Mouse (Mus musculus) thymus, postnatal 0 days (tissue): ENCODE measurements around the gene Tpk1. TPM values are rescaled to one million over a fixed set of nuclear protein-coding genes. Genes with fewer than 3 reads are reported as not detected.
"Not testable (repeated sequence)": the region's sequence is repeated elsewhere in the genome, so short reads cannot be mapped to it uniquely, and the experiment has no call there.

ENCODE experiments used
- DNase-seq: peaks from one replicate; pipeline ENCODE4 v3.0.0-alpha.2; 2015; ENCODE audit warnings: low spot score
- polyA plus RNA-seq: library from polyadenylated mRNA; unstranded; fragments of >200 nt; fragmentation: Nextera tagmentation; extraction: Ambion mirVana; gene quantifications from 2 replicates; pipeline ENCODE4 v1.2.1, GENCODE M21; 2015

The Tpk1 gene
- polyA plus RNA-seq, 1 experiment from 2014 or later: 11.7 TPM

DNA sequence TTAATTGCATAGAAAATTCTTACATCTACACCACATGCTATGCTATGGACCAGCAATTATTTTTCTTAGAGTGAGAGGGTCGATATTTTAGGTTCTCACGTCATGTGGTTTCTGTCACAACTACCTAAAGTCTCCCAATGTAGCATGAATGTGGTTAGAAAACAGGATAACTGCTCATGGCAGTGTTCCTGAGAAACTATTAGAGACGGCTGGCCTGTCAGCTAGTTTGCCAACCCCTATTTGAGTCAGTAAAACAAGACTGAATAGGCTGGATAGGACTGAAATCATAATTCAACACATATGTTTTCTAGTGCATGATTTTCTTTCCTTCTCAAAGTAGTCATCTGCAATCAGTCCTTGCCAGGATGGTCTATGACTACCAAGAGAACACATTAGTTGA is 137.1 kb downstream of the Tpk1 start:
- no peak for DNase-seq

DNA sequence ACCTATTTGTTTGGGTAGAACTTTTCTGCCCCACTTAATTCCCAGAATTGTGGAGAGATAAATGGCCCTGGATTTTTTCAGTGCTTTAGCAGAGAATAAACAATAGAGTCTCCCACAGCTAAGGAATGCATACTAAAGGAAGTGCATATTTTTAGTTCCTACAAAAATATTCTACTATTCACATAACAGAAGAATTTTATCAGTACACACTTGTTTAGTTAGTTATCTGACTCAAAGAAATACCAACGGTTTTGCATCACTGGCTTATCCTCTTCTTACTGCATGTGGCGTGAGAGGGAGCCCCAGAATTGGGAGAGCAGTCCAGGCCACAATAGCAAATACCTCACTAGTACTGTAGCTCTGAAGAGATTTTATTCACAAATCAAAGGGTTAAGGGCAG is 141.1 kb downstream of the Tpk1 start:
- DNase-seq: no peak

GRCm38 (mm10) chr6:43522046-43522445 is 144.0 kb downstream of the Tpk1 start:
- DNase-seq: no peak

GRCm38 (mm10) chr6:43520218-43520617 is 145.9 kb downstream of the Tpk1 start:
- no peak for DNase-seq

DNA sequence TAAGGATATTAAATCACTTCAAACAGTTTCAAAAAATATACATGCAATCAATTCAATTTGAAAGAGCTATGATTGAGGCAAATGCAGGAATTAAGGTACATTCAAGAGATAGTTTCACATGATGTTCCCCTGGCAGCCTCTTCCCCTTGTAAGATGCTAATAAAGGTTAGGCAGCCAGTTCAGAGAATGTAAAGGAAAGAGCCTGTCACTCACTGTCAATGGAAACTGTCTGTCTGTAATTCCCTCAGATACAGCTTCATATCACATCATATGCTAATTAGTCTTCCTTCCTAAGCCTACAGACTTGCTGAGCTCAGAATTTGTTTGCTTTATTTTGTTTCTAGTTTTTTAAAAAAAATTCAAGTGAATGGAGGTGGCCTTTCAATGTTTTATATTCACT is 147.7 kb downstream of the Tpk1 start:
- no peak for DNase-seq

DNA sequence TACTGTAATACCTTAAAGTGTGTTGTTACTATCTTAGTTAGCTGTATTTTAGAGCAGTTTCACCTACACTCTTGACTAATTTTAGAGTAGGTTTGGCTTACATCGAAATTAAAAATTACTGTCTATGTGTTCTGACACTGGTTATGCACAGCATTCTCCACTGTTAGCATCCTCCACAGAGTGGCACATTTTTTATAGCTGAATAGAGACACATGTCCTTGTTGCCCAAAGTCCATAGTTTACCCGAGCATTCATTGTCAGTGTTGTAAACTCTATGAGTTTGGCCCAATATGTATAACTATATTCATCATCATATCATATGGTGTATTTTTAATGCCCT is 148.8 kb downstream of the Tpk1 start:
- DNase-seq: no peak

- no peak for DNase-seq
Observed at GRCm38 (mm10) chr6:43516593-43517315, 149.3 kb downstream of the Tpk1 start.

DNA sequence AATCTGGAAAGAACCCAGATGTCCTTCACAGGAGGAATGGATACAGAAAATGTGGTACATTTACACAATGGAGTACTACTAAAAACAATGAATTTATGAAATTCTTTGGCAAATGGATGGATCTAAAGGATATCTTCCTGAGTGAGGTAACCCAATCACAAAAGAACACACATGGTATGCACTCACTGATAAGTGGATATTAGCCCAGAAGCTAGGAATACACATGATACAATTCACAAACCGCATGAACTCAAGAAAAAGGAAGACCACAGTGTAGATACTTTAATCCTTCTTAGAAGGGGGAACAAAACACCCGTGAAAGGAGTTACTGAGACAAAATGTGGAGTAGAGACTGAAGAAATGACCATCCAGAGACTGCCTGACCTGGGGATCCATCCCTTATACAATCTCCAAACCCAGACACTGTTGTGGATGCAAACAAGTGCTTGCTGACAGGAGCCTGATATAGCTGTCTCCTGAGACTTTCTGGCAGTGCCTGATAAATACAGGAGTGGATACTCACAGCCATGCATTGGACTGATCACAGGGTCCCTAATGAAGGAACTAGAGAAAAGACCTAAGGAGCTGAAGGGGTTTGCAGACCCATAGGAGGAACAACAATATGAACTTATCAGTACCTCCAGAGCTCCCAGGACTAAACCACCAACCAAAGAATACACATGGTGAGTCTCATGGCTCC is 159.2 kb downstream of the Tpk1 start:
- DNase-seq: not testable (repeated sequence)

DNA sequence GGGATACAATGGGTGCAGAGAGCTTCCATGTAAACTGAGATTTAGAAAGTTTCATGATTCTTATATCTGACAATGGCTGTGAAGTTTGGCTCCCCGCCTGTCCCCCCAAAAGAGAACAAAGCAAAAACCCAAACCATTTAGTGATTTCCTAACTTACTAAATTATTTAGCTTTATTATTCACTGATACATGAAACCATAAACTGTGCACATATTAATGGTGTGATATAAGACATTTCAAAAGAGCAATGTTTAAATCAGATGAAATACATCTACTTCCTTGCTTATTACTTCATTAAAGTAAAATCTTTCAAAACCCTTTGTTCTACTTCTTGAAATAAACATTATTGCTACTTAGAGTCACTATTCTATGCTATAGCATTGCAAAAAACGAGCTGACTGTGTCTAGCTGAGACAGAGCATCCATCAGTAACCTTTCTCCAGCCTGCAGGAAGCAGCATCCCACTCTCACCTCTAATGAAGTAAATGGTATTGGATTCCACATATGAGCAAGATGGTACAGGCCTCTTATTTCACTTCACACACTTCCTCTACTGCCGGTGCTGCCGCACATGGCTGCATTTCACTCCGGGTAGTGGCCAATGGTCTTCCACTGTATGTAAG is 161.4 kb downstream of the Tpk1 start:
- DNase-seq: no peak

- DNase-seq: no peak
Observed at GRCm38 (mm10) chr6:43492367-43492766, 173.7 kb downstream of the Tpk1 start.

DNA sequence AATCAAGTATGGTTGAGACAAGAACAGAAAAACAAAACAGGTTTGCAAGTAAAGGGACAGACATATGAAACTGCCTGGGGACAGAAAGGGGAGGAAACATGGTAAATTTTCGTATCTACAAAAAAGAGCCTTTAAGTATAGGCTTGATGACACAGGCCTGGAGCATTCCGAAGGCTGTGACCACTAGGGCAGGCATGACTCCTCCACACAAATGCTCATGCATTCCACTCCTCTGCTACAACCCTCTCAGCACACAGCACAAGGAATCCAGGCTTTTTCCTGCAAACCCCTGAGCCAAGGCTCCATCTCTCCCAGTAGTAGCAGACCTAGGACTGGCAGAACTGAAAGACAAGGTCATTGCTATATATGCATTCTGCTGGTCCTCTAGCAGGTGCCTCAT is 179.4 kb downstream of the Tpk1 start:
- DNase-seq: no peak

DNA sequence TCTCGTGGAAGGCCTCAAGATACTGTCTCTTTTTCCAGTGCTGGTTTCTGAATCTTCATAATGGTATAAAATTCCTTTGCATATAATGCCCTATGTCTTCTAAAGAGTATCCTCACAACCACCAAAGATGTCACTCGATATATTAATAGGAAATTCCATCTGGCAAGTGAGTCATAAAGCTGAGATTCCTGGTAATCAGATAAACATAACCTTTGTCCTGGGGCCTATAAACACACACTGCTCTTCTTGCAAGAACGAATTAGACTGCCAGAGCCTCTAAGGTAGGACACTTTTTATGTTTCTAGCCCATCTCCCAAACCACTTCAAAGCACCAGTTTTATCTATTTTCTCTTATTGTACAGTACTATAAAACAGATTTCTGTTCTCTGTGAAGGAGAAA is 185.4 kb downstream of the Tpk1 start:
- no peak for DNase-seq

DNA sequence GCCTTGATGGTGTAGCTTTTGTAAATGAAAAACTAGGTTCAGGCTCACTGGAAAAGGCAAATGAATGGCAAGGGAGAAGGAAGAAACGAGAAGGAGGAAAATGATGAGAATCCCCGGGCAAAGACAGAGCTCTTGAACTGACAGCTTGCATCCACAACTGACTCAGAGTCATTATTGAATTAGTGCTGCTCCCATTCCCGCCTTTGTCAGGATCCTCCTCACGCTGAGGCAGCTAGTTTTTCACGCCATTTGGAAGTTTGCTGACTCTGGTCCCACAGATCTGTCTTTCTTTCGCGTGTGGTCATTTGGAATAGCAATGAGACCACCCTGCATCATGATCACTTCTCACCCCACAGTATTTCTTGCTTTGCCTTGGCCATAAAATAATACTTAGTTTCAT is 187.3 kb downstream of the Tpk1 start:
- DNase-seq: no peak

- no peak for DNase-seq
Observed at GRCm38 (mm10) chr6:43476406-43476805, 189.7 kb downstream of the Tpk1 start.

- DNase-seq: no peak
Observed at GRCm38 (mm10) chr6:43475921-43476320, 190.2 kb downstream of the Tpk1 start.

GRCm38 (mm10) chr6:43471556-43471955 is 194.5 kb downstream of the Tpk1 start:
- no peak for DNase-seq

- DNase-seq: no peak
Observed at GRCm38 (mm10) chr6:43468821-43469594, 197.1 kb downstream of the Tpk1 start.

DNA sequence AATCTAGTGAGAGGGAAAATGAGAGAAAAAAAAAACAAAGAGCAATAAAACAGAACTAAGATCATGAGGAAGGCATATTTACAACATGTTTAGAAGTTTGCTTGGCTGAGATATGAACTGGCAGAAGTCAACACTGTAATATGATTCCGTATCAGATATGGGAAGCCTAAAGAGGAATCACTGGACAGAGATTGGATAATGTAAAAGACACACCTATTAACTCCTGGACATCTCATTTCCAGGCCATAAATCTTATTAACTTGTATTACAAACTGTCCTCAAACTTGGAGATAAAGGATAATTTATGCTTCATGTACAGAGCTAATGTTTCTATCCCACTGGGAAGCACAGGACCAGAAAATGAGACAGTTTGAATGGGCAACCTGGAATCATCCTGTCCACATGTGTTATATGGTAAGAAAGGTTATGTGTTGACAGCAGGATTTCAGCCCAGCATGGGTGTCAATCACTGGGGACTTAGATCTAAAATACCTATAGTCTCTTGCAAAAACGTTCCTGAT is 203.2 kb downstream of the Tpk1 start:
- no peak for DNase-seq

GRCm38 (mm10) chr6:43462189-43462848 is 203.8 kb downstream of the Tpk1 start:
- DNase-seq: no peak

- no peak for DNase-seq
Observed at GRCm38 (mm10) chr6:43459082-43459481, 207.0 kb downstream of the Tpk1 start.

- no peak for DNase-seq
Observed at GRCm38 (mm10) chr6:43457989-43458388, 208.1 kb downstream of the Tpk1 start.
